Mouse (Mus musculus) kidney, embryonic 15.5 days (tissue): ENCODE measurements around the gene Psd4. TPM values are rescaled to one million over a fixed set of nuclear protein-coding genes. Genes with fewer than 3 reads are reported as not detected.
A peak's percentile ranks its signal among the peaks of the same experiment; 100 is the strongest.

Source experiments
- ATAC-seq: fragments of 200-750 bp; cut with Nextera tagmentation; replicated peaks from 2 replicates; pipeline ENCODE4 v1.8.0; 2017; ENCODE audit warnings: moderate TSS enrichment; ENCODE audit not compliant: low FRiP score
- H3K27ac ChIP-seq: fragments of 300-500 bp; sonication (generic); 2 replicates; pipeline ENCODE4 v1.5.1; 2015; ENCODE audit warnings: mild to moderate bottlenecking, inconsistent platforms
- H3K27me3 ChIP-seq: fragments of 300-500 bp; sonication (generic); 2 replicates; pipeline ENCODE4 v1.6.1; 2015; ENCODE audit warnings: inconsistent platforms
- H3K36me3 ChIP-seq: fragments of 300-500 bp; sonication (generic); 2 replicates; pipeline ENCODE4 v1.6.1; 2015; ENCODE audit warnings: inconsistent platforms
- H3K4me1 ChIP-seq: fragments of 300-500 bp; sonication (generic); 2 replicates; pipeline ENCODE4 v1.6.1; 2015; ENCODE audit warnings: inconsistent platforms
- H3K4me2 ChIP-seq: fragments of 300-500 bp; sonication (generic); 2 replicates; pipeline ENCODE4 v1.6.1; 2015; ENCODE audit warnings: moderate library complexity, mild to moderate bottlenecking, inconsistent platforms
- H3K4me3 ChIP-seq: fragments of 300-500 bp; sonication (generic); replicated peaks from 2 replicates; pipeline ENCODE4 v1.5.1; 2015; ENCODE audit warnings: mild to moderate bottlenecking, inconsistent platforms
- H3K9ac ChIP-seq: fragments of 300-500 bp; sonication (generic); 2 replicates; pipeline ENCODE4 v1.6.1; 2015; ENCODE audit warnings: mild to moderate bottlenecking, inconsistent platforms
- H3K9me3 ChIP-seq: fragments of 300-500 bp; sonication (generic); replicated peaks from 2 replicates; pipeline ENCODE4 v1.6.1; 2016; ENCODE audit warnings: inconsistent platforms
- WGBS: fragments of 180-500 bp; shearing (Covaris S2); methylation state at CpG from one replicate; pipeline ENCODE4 v1.1.7; 2015; ENCODE audit warnings: mixed read lengths; 5-methylcytosine and 5-hydroxymethylcytosine counted together
- polyA plus RNA-seq: library from polyadenylated mRNA; unstranded; fragments of >200 nt; fragmentation: Nextera tagmentation; extraction: Ambion mirVana; gene quantifications from 2 replicates; pipeline ENCODE4 v1.2.1, GENCODE M21; 2015

Gene Psd4
- polyA plus RNA-seq, 1 experiment from 2014 or later, result 2.3 TPM

- Histone ChIP-seq H3K36me3 (peaks cover 30% of the 10 kb centered on the region), H3K9me3 (no peaks in the 10 kb centered on the region), H3K4me3 (no peak overlapping the region), H3K27ac (peak overlapping the region; percentile 95), H3K27me3 (no peaks in the 10 kb centered on the region), H3K4me1 (peaks cover 79% of the 10 kb centered on the region), H3K4me2 (no peak overlapping the region), H3K9ac (no peak overlapping the region)
- 78% methylated on average over 4 of the region's 4 CpGs for WGBS
- ATAC-seq, result no peak
Measured at GRCm38 (mm10) chr2:24417564-24417963, 50.2 kb downstream of the Psd4 start.

- Histone ChIP-seq H3K27me3 (no peaks in the 10 kb centered on the region), H3K36me3 (peaks cover 57% of the 10 kb centered on the region), H3K27ac (peak overlapping the region; percentile 80), H3K4me1 (peaks cover 68% of the 10 kb centered on the region), H3K4me2 (no peak overlapping the region), H3K9me3 (no peaks in the 10 kb centered on the region), H3K9ac (no peak overlapping the region), H3K4me3 (no peak overlapping the region)
- 75% methylated on average over 6 of the region's 6 CpGs for WGBS
- peak; percentile 37; the same call in 1 of the 2 replicates for ATAC-seq
Measured at GRCm38 (mm10) chr2:24421211-24421863, 54.0 kb downstream of the Psd4 start.

DNA sequence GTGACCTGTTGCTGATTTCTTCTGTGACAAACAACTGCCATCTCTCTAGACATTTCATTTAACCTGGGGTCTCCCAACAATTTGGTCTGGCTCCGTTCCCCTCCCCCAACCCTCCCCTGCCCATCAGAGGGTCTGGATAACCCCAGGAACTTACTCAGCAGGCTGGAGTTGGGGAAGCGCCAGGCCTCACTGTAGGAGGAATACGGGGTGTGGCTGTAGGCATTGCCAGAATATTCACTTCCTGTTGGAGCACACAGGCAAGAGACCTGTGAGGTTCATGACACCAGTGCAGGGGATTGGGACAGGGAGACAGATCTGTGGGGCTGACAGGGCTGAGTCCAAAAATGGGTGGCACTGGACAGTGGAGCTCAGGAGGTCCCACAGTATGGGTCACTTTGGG, 55.4 kb downstream of the Psd4 start:
- H3K27me3 ChIP-seq, result no peaks in the 10 kb centered on the region
- H3K9ac ChIP-seq, result no peak overlapping the region
- H3K36me3 ChIP-seq, result peaks cover 61% of the 10 kb centered on the region
- peaks cover 61% of the 10 kb centered on the region for H3K4me1 ChIP-seq
- no peak overlapping the region for H3K4me2 ChIP-seq
- H3K9me3 ChIP-seq, result no peaks in the 10 kb centered on the region
- H3K4me3 ChIP-seq, result no peak overlapping the region
- 74% methylated on average over 3 of the region's 3 CpGs for WGBS
- peak overlapping the region; percentile 80 for H3K27ac ChIP-seq
- ATAC-seq, result no peak

GRCm38 (mm10) chr2:24425630-24426029, 58.2 kb downstream of the Psd4 start:
- peaks cover 64% of the 10 kb centered on the region for H3K4me1 ChIP-seq
- ATAC-seq, result no peak
- WGBS, result 78% methylated on average over 2 of the region's 2 CpGs
- no peaks in the 10 kb centered on the region for H3K27me3 ChIP-seq
- peak overlapping the region; percentile 61 for H3K27ac ChIP-seq
- H3K4me3 ChIP-seq, result no peak overlapping the region
- H3K9ac ChIP-seq, result no peak overlapping the region
- no peaks in the 10 kb centered on the region for H3K9me3 ChIP-seq
- H3K4me2 ChIP-seq, result no peak overlapping the region
- H3K36me3 ChIP-seq, result peaks cover 65% of the 10 kb centered on the region

DNA sequence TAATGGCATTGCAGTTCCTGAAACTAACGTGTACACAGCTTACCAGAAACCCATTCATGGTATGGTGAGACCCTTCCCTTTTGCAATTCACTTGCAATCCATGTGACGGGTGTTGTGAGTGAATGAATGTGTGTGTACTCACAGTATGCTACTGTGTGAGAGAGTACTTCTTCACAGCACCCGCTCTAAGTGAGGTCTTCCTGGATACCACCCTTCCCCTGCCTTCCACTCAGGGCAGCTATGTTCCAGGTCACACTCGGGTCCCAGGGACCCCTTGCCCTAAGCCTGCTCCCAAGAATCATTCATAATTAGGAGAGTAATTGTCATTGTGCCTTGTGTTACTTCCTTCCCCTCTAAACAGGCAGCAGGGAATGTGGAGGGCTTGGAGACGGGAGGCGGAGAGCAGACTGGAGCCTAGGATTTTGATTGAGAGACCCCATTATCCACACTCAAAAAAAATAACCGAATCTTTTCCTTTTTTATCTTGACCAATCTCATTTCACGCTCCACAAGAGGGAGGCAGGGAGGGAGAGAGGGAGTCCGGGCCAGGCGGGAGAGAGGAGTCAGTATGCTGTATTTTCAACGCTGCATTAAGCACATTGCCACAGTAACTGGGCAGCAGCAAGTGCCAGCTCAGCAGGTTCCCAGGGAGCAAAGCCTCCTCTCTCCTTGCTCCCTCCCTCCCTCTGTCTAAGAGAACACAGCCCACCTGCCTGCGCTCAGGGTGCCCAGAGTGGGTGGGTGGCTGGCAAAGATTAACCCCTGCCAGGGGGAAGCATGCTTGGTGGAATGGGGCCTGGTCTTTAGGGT, 60.7 kb downstream of the Psd4 start:
- Histone ChIP-seq H3K9ac (no peak overlapping the region), H3K4me3 (no peak overlapping the region), H3K9me3 (no peaks in the 10 kb centered on the region), H3K27ac (peak overlapping the region; percentile 86), H3K4me1 (peaks cover 50% of the 10 kb centered on the region), H3K36me3 (peaks cover 51% of the 10 kb centered on the region), H3K27me3 (no peaks in the 10 kb centered on the region), H3K4me2 (no peak overlapping the region)
- peak; percentile 97 for ATAC-seq
- 35% methylated on average over 12 of the region's 12 CpGs for WGBS

GRCm38 (mm10) chr2:24429806-24430205, 62.4 kb downstream of the Psd4 start:
- Histone ChIP-seq H3K36me3 (peaks cover 54% of the 10 kb centered on the region), H3K4me1 (peaks cover 45% of the 10 kb centered on the region), H3K27ac (peak overlapping the region; percentile 86), H3K4me3 (no peak overlapping the region), H3K4me2 (no peak overlapping the region), H3K27me3 (no peaks in the 10 kb centered on the region), H3K9me3 (no peaks in the 10 kb centered on the region), H3K9ac (no peak overlapping the region)
- 79% methylated on average over 4 of the region's 4 CpGs for WGBS
- no peak for ATAC-seq

GRCm38 (mm10) chr2:24434670-24435069, 67.3 kb downstream of the Psd4 start:
- Histone ChIP-seq H3K36me3 (peaks cover 72% of the 10 kb centered on the region), H3K27ac (0 out of 2 replicates have a peak overlapping the region, but pooled peaks have one; percentile 32), H3K4me2 (no peak overlapping the region), H3K4me3 (no peak overlapping the region), H3K9ac (no peak overlapping the region), H3K9me3 (no peaks in the 10 kb centered on the region), H3K4me1 (peaks cover 8% of the 10 kb centered on the region), H3K27me3 (no peaks in the 10 kb centered on the region)
- ATAC-seq, result no peak
- 80% methylated on average over 2 of the region's 2 CpGs for whole genome bisulfite sequencing

DNA sequence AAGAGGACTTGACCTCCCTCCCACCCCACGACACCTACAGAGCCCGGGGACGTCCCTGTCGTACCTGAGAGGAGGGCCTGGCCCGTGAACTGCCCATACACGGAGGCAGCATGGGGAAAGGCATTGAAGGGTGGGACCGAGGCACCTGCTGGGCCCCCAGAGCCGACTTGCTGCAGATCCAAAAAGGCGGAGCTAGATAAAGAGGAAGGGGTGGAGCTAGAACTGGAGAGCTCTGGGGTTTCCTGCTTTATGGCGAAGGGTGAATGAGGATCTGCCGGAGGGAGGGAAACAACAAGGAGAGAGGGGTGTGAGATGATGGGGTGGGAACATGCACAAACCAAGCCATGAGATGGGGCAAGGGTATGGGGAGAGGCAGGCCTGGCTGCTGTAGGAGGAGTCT, 68.3 kb downstream of the Psd4 start:
- Histone ChIP-seq H3K36me3 (peaks cover 73% of the 10 kb centered on the region), H3K4me2 (no peak overlapping the region), H3K9ac (no peak overlapping the region), H3K27ac (peak overlapping the region; percentile 45; the same call in 1 of the 2 replicates), H3K4me1 (peaks cover 7% of the 10 kb centered on the region; the same call in 1 of the 2 replicates), H3K9me3 (no peaks in the 10 kb centered on the region), H3K27me3 (no peaks in the 10 kb centered on the region), H3K4me3 (no peak overlapping the region)
- WGBS, result 76% methylated on average over 11 of the region's 11 CpGs
- peak; percentile 34; the same call in 1 of the 2 replicates for ATAC-seq

DNA sequence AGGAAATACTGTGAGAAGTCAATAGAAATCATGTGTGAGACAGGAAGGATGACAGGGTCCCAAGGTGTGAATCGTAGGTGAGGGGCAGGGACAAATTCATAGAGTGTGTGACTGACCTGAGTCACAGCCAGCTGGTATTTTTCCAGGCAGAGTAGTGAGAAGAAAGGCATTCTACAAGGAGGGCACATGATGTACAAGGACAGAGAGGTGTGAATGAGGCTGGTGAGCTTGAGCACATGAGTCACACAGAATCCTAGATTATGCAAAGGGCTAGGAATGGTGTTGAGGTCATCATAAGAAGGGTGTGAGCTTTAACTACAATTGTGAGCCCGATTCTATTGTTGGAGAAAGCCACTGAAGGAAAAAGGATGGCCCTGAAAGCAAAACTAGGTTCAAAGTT, 72.7 kb downstream of the Psd4 start:
- Histone ChIP-seq H3K4me1 (no peaks in the 10 kb centered on the region), H3K9ac (no peak overlapping the region), H3K27me3 (no peaks in the 10 kb centered on the region), H3K4me3 (no peak overlapping the region), H3K4me2 (no peak overlapping the region), H3K36me3 (peaks cover 85% of the 10 kb centered on the region), H3K27ac (no peak overlapping the region), H3K9me3 (no peaks in the 10 kb centered on the region)
- 79% methylated on average over 2 of the region's 2 CpGs for WGBS
- no peak for ATAC-seq

GRCm38 (mm10) chr2:24441899-24442298, 74.5 kb downstream of the Psd4 start:
- H3K4me2 ChIP-seq, result no peak overlapping the region
- no peak overlapping the region for H3K27ac ChIP-seq
- H3K9ac ChIP-seq, result no peak overlapping the region
- peaks cover 67% of the 10 kb centered on the region for H3K36me3 ChIP-seq
- no peak for ATAC-seq
- H3K9me3 ChIP-seq, result no peaks in the 10 kb centered on the region
- H3K4me1 ChIP-seq, result no peaks in the 10 kb centered on the region; the same call in 1 of the 2 replicates
- H3K4me3 ChIP-seq, result no peak overlapping the region
- no peaks in the 10 kb centered on the region for H3K27me3 ChIP-seq

GRCm38 (mm10) chr2:24442303-24442925, 75.0 kb downstream of the Psd4 start:
- H3K4me1 ChIP-seq, result peaks cover 1% of the 10 kb centered on the region; the same call in 1 of the 2 replicates
- no peak overlapping the region for H3K9ac ChIP-seq
- 68% methylated on average over 4 of the region's 4 CpGs for WGBS
- ATAC-seq, result no peak
- peaks cover 62% of the 10 kb centered on the region for H3K36me3 ChIP-seq
- H3K9me3 ChIP-seq, result no peaks in the 10 kb centered on the region
- H3K4me3 ChIP-seq, result no peak overlapping the region
- H3K4me2 ChIP-seq, result no peak overlapping the region
- no peak overlapping the region for H3K27ac ChIP-seq
- no peaks in the 10 kb centered on the region for H3K27me3 ChIP-seq

DNA sequence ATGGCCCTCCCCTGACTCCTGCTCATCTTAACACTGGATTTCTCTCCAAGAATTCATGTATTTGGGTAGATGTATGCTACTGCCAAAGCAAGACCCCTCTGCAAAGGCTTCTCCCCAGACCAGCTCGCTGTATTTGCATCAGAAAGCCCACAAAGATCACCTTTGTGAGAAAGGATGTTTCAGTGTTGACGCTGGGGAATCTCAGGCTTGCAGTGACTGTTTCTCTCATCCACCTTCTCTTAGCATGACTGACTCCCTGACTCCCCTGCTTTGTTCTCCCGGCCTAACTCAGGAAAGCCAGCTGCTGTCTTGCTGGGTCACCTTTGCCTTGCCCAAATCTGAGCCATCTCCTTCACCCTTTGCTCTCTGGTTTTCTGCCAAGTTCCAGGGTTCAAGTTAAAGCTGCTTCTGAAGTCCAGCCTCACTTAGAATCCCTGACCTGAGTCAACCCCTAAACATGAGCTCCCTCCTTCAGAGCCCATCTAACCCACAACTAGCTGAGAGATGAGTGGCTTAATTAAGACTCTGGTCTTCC, 75.9 kb downstream of the Psd4 start:
- Histone ChIP-seq H3K9me3 (no peaks in the 10 kb centered on the region), H3K4me3 (no peak overlapping the region), H3K36me3 (peaks cover 59% of the 10 kb centered on the region), H3K4me2 (no peak overlapping the region), H3K27me3 (no peaks in the 10 kb centered on the region), H3K4me1 (peaks cover 5% of the 10 kb centered on the region), H3K9ac (no peak overlapping the region), H3K27ac (no peak overlapping the region)
- 60% methylated on average over 3 of the region's 3 CpGs for WGBS
- no peak for ATAC-seq
